Mouse (Mus musculus): ENCODE results near the gene Tbpl2. TPM values are rescaled to one million over a fixed set of nuclear protein-coding genes. Genes with fewer than 3 reads are reported as not detected.
A peak's percentile ranks its signal among the peaks of the same experiment; 100 is the strongest.

The Tbpl2 gene
- polyA plus RNA-seq, 1 experiment from 2014 or later, result not detected

GRCm38 (mm10) chr2:24049344-24049990 is 46.9 kb downstream of the Tbpl2 start, which contains the start of gene Hnmt:
Gene Hnmt (minus strand): TSS chr2:24049394.
- H3K27ac ChIP-seq (ENCODE audit: low read length), result no peak within 1 kb of the TSS
- DNase-seq (ENCODE audit: low spot score), result peak; percentile 7
- 28% methylated on average over 7 of the region's 7 CpGs for WGBS

GRCm38 (mm10) chr2:24048480-24049097 is 47.8 kb downstream of the Tbpl2 start:
- TF ChIP-seq CTCF (IDR thresholded peaks at IDR 0.05) (no peak), EP300 (IDR thresholded peaks at IDR 0.05) (no peak)
- DNase-seq (ENCODE audit: low spot score) (peak; percentile 26), ATAC-seq (peak; percentile 46)
- Histone ChIP-seq H3K27ac (ENCODE audit: low read length) (no peak overlapping the region), H3K4me1 (ENCODE audit: insufficient read depth, low read depth, low read length) (no peaks in the 10 kb centered on the region), H3K4me3 (ENCODE audit: low read depth, low read length) (peak overlapping the region; percentile 21), H3K4me2 (replicated peaks; ENCODE audit: low read depth, low read length) (peak overlapping the region; percentile 45), H3K36me3 (ENCODE audit: insufficient read depth, low read length) (no peaks in the 10 kb centered on the region), H3K9me3 (ENCODE audit: low read length) (no peaks in the 10 kb centered on the region), H3K27me3 (replicated peaks; ENCODE audit: insufficient read depth, low read length) (no peaks in the 10 kb centered on the region), H3K9ac (replicated peaks; ENCODE audit: low read depth) (0 out of 2 replicates have a peak overlapping the region, but pooled peaks have one; percentile 16)
- WGBS, result 7% methylated on average over 16 of the region's 16 CpGs

More at GRCm38 (mm10) chr2:24049344-24049990, 46.9 kb downstream of the Tbpl2 start, which contains the start of gene Hnmt:
- H3K4me2 ChIP-seq (replicated peaks; ENCODE audit: low read depth, low read length), result peak within 1 kb of the TSS; percentile 45
- H3K27me3 ChIP-seq (replicated peaks; ENCODE audit: insufficient read depth, low read length), result no peaks in the 10 kb centered on the region
- H3K4me3 ChIP-seq (ENCODE audit: low read depth, low read length), result peak within 1 kb of the TSS; percentile 21
- no peaks in the 10 kb centered on the region for H3K36me3 ChIP-seq (ENCODE audit: insufficient read depth, low read length)
- 0 out of 2 replicates have a peak within 1 kb of the TSS, but pooled peaks have one; percentile 16 for H3K9ac ChIP-seq (replicated peaks; ENCODE audit: low read depth)
- TF ChIP-seq EP300 (IDR thresholded peaks at IDR 0.05) (no peak), CTCF (IDR thresholded peaks at IDR 0.05) (no peak)
- no peak; the same call in 1 of the 2 replicates for ATAC-seq
- no peaks in the 10 kb centered on the region for H3K4me1 ChIP-seq (ENCODE audit: insufficient read depth, low read depth, low read length)
- no peaks in the 10 kb centered on the region for H3K9me3 ChIP-seq (ENCODE audit: low read length)

GRCm38 (mm10) chr2:24047551-24048479 is 48.6 kb downstream of the Tbpl2 start:
- no peaks in the 10 kb centered on the region for H3K27me3 ChIP-seq (replicated peaks; ENCODE audit: insufficient read depth, low read length)
- no peaks in the 10 kb centered on the region for H3K36me3 ChIP-seq (ENCODE audit: insufficient read depth, low read length)
- DNase-seq (ENCODE audit: low spot score) (no peak), ATAC-seq (no peak)
- H3K9me3 ChIP-seq (ENCODE audit: low read length), result no peaks in the 10 kb centered on the region
- 62% methylated on average over 6 of the region's 6 CpGs for WGBS
- H3K4me3 ChIP-seq (ENCODE audit: low read depth, low read length), result peak overlapping the region; percentile 21
- H3K9ac ChIP-seq (replicated peaks; ENCODE audit: low read depth), result no peak overlapping the region
- no peaks in the 10 kb centered on the region for H3K4me1 ChIP-seq (ENCODE audit: insufficient read depth, low read depth, low read length)
- H3K27ac ChIP-seq (ENCODE audit: low read length), result no peak overlapping the region
- H3K4me2 ChIP-seq (replicated peaks; ENCODE audit: low read depth, low read length), result peak overlapping the region; percentile 45
- TF ChIP-seq EP300 (IDR thresholded peaks at IDR 0.05) (no peak), CTCF (IDR thresholded peaks at IDR 0.05) (no peak)

- TF ChIP-seq CTCF (IDR thresholded peaks at IDR 0.05) (no peak), EP300 (IDR thresholded peaks at IDR 0.05) (no peak)
- no peak overlapping the region for H3K27ac ChIP-seq (ENCODE audit: low read length)
- no peak overlapping the region for H3K4me2 ChIP-seq (replicated peaks; ENCODE audit: low read depth, low read length)
- WGBS, result 58% methylated on average over 1 of the region's 1 CpGs
- no peak overlapping the region for H3K9ac ChIP-seq (replicated peaks; ENCODE audit: low read depth)
- H3K27me3 ChIP-seq (replicated peaks; ENCODE audit: insufficient read depth, low read length), result no peaks in the 10 kb centered on the region
- no peaks in the 10 kb centered on the region for H3K36me3 ChIP-seq (ENCODE audit: insufficient read depth, low read length)
- H3K4me3 ChIP-seq (ENCODE audit: low read depth, low read length), result no peak overlapping the region
- no peak for DNase-seq (ENCODE audit: low spot score)
- H3K4me1 ChIP-seq (ENCODE audit: insufficient read depth, low read depth, low read length), result no peaks in the 10 kb centered on the region
- no peaks in the 10 kb centered on the region for H3K9me3 ChIP-seq (ENCODE audit: low read length)
- no peak for ATAC-seq
Measured at GRCm38 (mm10) chr2:24042901-24043300, 53.5 kb downstream of the Tbpl2 start.

GRCm38 (mm10) chr2:24040531-24040930 is 55.9 kb downstream of the Tbpl2 start:
- TF ChIP-seq CTCF (IDR thresholded peaks at IDR 0.05) (no peak), EP300 (IDR thresholded peaks at IDR 0.05) (no peak)
- Histone ChIP-seq H3K27ac (ENCODE audit: low read length) (no peak overlapping the region), H3K27me3 (replicated peaks; ENCODE audit: insufficient read depth, low read length) (no peaks in the 10 kb centered on the region), H3K4me1 (ENCODE audit: insufficient read depth, low read depth, low read length) (no peaks in the 10 kb centered on the region), H3K9ac (replicated peaks; ENCODE audit: low read depth) (no peak overlapping the region), H3K4me3 (ENCODE audit: low read depth, low read length) (no peak overlapping the region), H3K36me3 (ENCODE audit: insufficient read depth, low read length) (no peaks in the 10 kb centered on the region), H3K4me2 (replicated peaks; ENCODE audit: low read depth, low read length) (no peak overlapping the region), H3K9me3 (ENCODE audit: low read length) (no peaks in the 10 kb centered on the region)
- DNase-seq (ENCODE audit: low spot score) (no peak), ATAC-seq (no peak)
- WGBS, result 58% methylated on average over 1 of the region's 1 CpGs

Other genes starting within 250 kb of the Tbpl2 start
- 5.6 and 5.8 TPM in 2 replicates for gene Hnmt, start 47.2 kb downstream of the Tbpl2 start, polyA plus RNA-seq (2015; fragmentation: Nextera tagmentation; extraction: Ambion mirVana)
- gene Il1f8, start 56.6 kb upstream of the Tbpl2 start, polyA plus RNA-seq (2015; fragmentation: Nextera tagmentation; extraction: Ambion mirVana), result not detected in 2 replicates
- gene Il1f9, start 89.9 kb upstream of the Tbpl2 start, polyA plus RNA-seq (2015; fragmentation: Nextera tagmentation; extraction: Ambion mirVana), result 0.43 TPM in 2 replicates
- not detected in 2 replicates for gene Il1f6, start 118.8 kb upstream of the Tbpl2 start, polyA plus RNA-seq (2015; fragmentation: Nextera tagmentation; extraction: Ambion mirVana)
- not detected in 2 replicates for gene Il1f5, start 180.4 kb upstream of the Tbpl2 start, polyA plus RNA-seq (2015; fragmentation: Nextera tagmentation; extraction: Ambion mirVana)
- gene Il1f10, start 194.6 kb upstream of the Tbpl2 start, polyA plus RNA-seq (2015; fragmentation: Nextera tagmentation; extraction: Ambion mirVana), result not detected in 2 replicates
- 9.0 and 13.2 TPM in 2 replicates for gene Il1rn, start 240.3 kb upstream of the Tbpl2 start, polyA plus RNA-seq (2015; fragmentation: Nextera tagmentation; extraction: Ambion mirVana)

Data from lung, postnatal 0 days (tissue).